Mouse (Mus musculus) kidney, adult 2 months (tissue): ENCODE measurements at regions not wholly inside any gene's neighbourhood (a gene's known extent, or its start where the extent isn't known, plus 50 kb on each side); places are given as distances from the start of the nearest gene placed in this dataset.

ENCODE experiments used
- CTCF ChIP-seq: fragments of 200-500 bp; conservative IDR thresholded peaks from 2 replicates; pipeline ENCODE4 v1.5.1; 2011; ENCODE audit warnings: low read depth, mild to moderate bottlenecking, control low read depth, low read length, moderate library complexity, mixed read lengths; ENCODE audit not compliant: insufficient read depth, insufficient read length
- POLR2A ChIP-seq: fragments of 200-500 bp; IDR thresholded peaks from one replicate; pipeline ENCODE4 v1.6.1; 2011; ENCODE audit warnings: low read depth, low read length, control low read depth

DNA sequence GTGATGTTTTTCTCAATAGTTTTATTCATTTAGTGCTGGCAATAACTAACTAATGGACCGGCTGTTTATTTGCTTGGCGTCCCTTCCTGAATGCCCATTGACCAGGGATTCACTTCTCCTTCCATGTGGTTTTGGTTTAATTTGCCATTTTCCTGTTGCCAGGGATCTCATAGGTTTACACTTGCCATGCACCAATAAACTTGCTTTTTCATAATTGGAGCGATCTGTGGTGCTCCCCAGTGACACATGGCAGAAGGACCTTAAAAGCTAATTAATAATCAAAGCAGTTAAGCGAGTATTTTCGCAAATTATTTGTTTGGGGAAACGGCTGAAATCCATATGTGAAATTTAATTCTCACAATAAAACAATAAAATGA is 245.2 kb upstream of the Itga1 start:
- no peak for TF ChIP-seq POLR2A
- no peak for TF ChIP-seq CTCF
